Mouse (Mus musculus): ENCODE measurements at regions not wholly inside any gene's neighbourhood (a gene's known extent, or its start where the extent isn't known, plus 50 kb on each side); places are given as distances from the start of the nearest gene placed in this dataset.

DNA sequence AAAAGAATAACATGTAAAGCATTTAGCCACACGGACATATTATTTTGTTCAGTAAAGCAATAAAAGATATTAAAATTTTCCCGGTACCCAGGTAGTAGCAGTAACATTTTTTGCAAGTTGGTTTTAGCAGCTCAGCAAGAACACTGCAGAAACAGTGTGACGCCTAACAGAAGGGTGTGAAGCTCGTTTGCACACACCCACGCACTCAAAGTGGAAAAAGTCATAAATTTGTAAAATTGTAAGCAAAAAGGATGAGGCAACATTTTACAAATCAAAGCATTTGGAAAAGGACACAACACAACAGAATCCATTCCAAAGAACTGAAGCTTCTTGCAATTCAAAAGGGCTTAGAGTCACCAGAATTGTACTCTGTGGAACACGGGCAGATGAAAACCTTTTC, 1053.6 kb upstream of the Celf2 start:
- Histone ChIP-seq H3K4me3 (no peak overlapping the region), H3K9ac (replicated peaks) (no peak overlapping the region), H3K9me3 (no peaks in the 10 kb centered on the region), H3K36me3 (no peaks in the 10 kb centered on the region), H3K27me3 (no peaks in the 10 kb centered on the region), H3K27ac (replicated peaks) (no peak overlapping the region), H3K4me2 (replicated peaks) (no peak overlapping the region), H3K4me1 (no peaks in the 10 kb centered on the region)
- 79% methylated on average over 6 of the region's 6 CpGs for WGBS
- no peak for ATAC-seq (replicated peaks)

DNA sequence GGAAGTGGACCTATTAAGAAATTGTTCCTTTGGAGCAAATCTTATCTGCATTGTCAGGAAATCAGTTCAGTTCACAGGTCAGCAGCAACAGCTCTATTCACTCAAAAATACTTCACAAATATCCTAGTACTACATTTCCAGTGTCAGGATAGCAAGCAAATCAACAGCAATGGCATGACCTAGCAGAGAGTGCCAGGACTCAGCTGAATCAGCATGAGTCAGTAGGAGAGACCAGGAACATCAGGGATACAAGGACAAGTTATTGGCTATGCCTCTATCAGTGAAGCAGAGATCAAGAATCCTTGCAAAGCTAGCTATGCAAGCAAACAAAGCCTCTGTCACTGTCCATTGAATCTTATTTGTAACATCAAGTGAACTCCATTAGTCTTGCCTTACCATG, 1036.8 kb upstream of the Celf2 start:
- H3K36me3 ChIP-seq = no peaks in the 10 kb centered on the region
- no peaks in the 10 kb centered on the region for H3K27me3 ChIP-seq
- ATAC-seq (replicated peaks) = no peak
- no peaks in the 10 kb centered on the region for H3K4me1 ChIP-seq
- H3K9me3 ChIP-seq = no peaks in the 10 kb centered on the region
- H3K4me3 ChIP-seq = no peak overlapping the region
- H3K27ac ChIP-seq (replicated peaks) = no peak overlapping the region
- no peak overlapping the region for H3K4me2 ChIP-seq (replicated peaks)
- H3K9ac ChIP-seq (replicated peaks) = no peak overlapping the region

DNA sequence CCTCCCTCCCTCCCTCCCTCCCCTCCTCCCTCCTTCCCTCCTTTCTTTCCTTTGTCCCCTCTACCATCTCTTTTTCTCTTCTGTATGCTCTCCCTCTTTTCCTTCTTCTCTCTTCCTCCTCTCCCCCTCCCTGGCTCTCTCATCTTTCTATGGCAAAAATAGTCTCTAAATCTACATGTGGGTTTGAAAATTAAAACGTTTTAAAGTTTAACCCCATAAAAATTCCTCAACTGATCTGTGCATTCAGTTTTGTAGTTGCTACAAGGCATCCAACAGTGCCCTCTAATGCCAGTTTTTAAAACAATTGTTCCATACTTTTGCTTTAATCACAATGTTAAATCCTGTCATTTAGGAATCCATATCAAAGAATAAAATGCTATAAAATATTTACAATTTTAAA, 1027.5 kb upstream of the Celf2 start:
- no peaks in the 10 kb centered on the region for H3K36me3 ChIP-seq
- H3K4me1 ChIP-seq = no peaks in the 10 kb centered on the region
- H3K4me2 ChIP-seq (replicated peaks) = no peak overlapping the region
- 0 out of 2 replicates have a peak, but pooled peaks have one; percentile 51 for ATAC-seq (replicated peaks)
- no peak overlapping the region for H3K9ac ChIP-seq (replicated peaks)
- H3K27me3 ChIP-seq = no peaks in the 10 kb centered on the region
- no peaks in the 10 kb centered on the region for H3K9me3 ChIP-seq
- 15% methylated on average over 1 of the region's 1 CpGs for whole genome bisulfite sequencing
- peak overlapping the region; percentile 64 for H3K27ac ChIP-seq (replicated peaks)
- H3K4me3 ChIP-seq = no peak overlapping the region

DNA sequence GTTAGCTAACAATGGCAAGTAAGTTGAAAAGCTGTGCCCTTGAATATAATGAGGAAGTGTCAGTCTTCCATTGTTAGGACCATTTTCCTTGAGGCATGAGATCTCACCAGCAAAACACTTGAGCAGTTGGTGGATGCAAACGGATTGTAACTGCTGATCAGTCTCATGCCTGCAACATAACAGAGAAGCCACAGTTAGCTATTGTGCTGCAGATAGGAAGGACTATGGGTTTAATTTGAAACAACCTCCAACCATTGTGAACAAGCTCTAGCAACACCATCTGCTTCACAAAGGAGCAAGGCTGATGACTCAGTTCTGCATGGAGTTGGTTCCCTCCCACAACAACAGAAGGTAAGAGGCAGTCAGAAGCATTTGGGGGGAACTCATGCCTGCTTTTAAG, 989.1 kb upstream of the Celf2 start:
- 0 out of 2 replicates have a peak, but pooled peaks have one; percentile 53 for ATAC-seq (replicated peaks)
- Histone ChIP-seq H3K27me3 (no peaks in the 10 kb centered on the region), H3K36me3 (no peaks in the 10 kb centered on the region), H3K4me3 (no peak overlapping the region), H3K4me2 (replicated peaks) (no peak overlapping the region), H3K9ac (replicated peaks) (no peak overlapping the region), H3K4me1 (0 out of 2 replicates have a peak, but pooled peaks cover 3% of the 10 kb centered on the region), H3K9me3 (no peaks in the 10 kb centered on the region), H3K27ac (replicated peaks) (peak overlapping the region; percentile 76)
- WGBS = 4% methylated on average over 1 of the region's 1 CpGs

DNA sequence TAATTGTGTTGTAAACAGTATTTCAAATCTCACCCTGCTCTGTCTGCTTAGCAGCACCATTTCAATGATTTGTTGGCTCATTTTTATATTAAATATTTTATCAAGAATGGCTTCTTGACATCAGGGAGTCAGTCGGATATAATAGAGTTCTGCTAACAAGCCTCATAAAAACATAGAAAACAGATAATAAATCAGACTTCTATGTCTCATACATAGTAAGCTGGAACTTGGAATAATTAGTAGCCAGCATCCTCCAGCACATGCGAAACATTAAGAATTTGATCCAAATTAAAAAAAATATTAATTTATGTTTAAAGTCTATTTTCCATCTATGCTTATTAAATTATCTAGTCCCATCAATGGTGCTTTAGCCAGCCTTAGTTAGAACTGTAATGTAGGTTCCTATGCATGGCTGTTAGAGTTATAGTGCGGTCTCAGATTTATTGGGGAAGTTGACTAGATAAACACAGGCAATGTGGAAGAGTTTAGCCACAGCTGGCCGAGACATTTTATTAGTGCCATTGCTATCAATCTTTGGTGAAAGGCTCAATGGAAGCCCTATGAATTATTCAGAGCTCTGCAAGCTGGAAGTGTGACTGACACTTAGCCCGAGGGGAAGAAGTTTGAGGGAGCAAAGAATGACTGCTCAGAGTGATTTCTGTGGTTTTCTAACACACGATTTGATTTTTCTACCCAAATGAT, 968.6 kb upstream of the Celf2 start:
- WGBS = 58% methylated on average over 6 of the region's 6 CpGs
- Histone ChIP-seq H3K4me3 (no peak overlapping the region), H3K27ac (replicated peaks) (no peak overlapping the region), H3K9me3 (no peaks in the 10 kb centered on the region), H3K4me2 (replicated peaks) (no peak overlapping the region), H3K9ac (replicated peaks) (no peak overlapping the region), H3K4me1 (peaks cover 4% of the 10 kb centered on the region; the same call in 1 of the 2 replicates), H3K36me3 (no peaks in the 10 kb centered on the region), H3K27me3 (no peaks in the 10 kb centered on the region)
- ATAC-seq (replicated peaks) = no peak

DNA sequence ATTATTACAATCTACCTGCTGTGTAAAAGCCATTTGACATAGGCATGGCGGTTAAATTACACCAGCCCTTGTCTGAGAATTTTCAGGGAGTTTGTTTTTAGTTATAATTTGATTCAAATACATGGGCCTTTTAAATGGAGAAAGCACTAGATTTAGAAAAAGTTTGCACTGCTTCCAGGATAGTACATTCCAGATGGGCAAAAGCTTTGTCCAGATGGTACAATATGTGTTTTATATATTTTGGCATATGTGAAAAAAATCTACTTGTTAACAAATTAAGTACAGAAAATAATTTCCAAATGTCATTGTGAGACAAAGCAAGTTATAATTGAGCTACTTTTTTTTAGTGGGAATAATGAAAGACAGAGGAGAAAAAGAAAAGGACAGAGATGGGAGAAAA, 961.2 kb upstream of the Celf2 start:
- H3K9ac ChIP-seq (replicated peaks) = no peak overlapping the region
- no peak overlapping the region for H3K4me3 ChIP-seq
- H3K27ac ChIP-seq (replicated peaks) = peak overlapping the region; percentile 76
- H3K4me1 ChIP-seq = peaks cover 19% of the 10 kb centered on the region
- no peaks in the 10 kb centered on the region for H3K9me3 ChIP-seq
- ATAC-seq (replicated peaks) = no peak
- WGBS = 32% methylated on average over 1 of the region's 1 CpGs
- no peaks in the 10 kb centered on the region for H3K36me3 ChIP-seq
- no peak overlapping the region for H3K4me2 ChIP-seq (replicated peaks)
- H3K27me3 ChIP-seq = no peaks in the 10 kb centered on the region

DNA sequence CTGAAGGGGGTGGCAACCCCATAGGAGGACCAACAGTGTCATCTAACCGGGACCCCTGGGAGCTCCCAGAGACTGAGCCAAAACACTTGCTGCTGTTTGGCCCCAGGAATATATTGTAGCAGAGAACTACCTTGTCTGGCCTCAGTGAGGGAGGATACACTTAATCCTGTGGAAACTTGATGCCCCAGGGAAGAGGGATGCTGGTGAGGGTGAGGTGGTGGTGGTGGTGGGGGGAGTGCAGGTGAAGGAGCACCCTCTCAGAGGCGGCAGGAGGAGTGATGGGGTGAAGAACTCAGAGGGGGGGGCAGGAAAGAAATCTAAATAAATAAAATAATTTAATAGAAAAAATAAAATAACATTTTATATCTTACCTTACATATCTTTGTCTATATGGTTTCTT, 959.6 kb upstream of the Celf2 start:
- Histone ChIP-seq H3K9me3 (no peaks in the 10 kb centered on the region), H3K27me3 (no peaks in the 10 kb centered on the region), H3K4me2 (replicated peaks) (no peak overlapping the region), H3K4me1 (peaks cover 19% of the 10 kb centered on the region), H3K36me3 (no peaks in the 10 kb centered on the region), H3K9ac (replicated peaks) (no peak overlapping the region), H3K27ac (replicated peaks) (peak overlapping the region; percentile 92), H3K4me3 (no peak overlapping the region)
- WGBS = 64% methylated on average over 2 of the region's 2 CpGs
- ATAC-seq (replicated peaks) = no peak

DNA sequence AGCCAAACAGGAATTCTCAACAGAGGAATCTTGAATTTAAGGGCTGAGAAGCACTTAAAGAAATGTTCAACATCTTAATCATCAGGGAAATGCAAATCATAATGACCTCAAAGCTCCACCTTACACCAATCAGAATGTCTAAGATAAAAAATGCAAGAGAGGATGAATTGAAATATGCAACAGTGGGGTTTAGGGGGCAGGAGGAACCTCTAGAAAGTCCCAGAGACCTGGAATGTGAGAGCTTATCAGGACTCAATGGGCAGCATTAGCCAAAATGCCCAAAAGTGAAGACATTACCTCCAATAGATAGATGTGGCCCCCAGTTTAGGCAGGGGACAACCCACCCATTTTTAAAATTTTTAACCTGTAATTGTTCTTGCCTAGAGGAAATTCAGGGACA, 959.0 kb upstream of the Celf2 start:
- Histone ChIP-seq H3K9ac (replicated peaks) (no peak overlapping the region), H3K27ac (replicated peaks) (peak overlapping the region; percentile 92), H3K36me3 (no peaks in the 10 kb centered on the region), H3K9me3 (no peaks in the 10 kb centered on the region), H3K4me2 (replicated peaks) (no peak overlapping the region), H3K4me1 (peaks cover 19% of the 10 kb centered on the region), H3K4me3 (no peak overlapping the region), H3K27me3 (no peaks in the 10 kb centered on the region)
- no peak; the same call in 1 of the 2 replicates for ATAC-seq (replicated peaks)

DNA sequence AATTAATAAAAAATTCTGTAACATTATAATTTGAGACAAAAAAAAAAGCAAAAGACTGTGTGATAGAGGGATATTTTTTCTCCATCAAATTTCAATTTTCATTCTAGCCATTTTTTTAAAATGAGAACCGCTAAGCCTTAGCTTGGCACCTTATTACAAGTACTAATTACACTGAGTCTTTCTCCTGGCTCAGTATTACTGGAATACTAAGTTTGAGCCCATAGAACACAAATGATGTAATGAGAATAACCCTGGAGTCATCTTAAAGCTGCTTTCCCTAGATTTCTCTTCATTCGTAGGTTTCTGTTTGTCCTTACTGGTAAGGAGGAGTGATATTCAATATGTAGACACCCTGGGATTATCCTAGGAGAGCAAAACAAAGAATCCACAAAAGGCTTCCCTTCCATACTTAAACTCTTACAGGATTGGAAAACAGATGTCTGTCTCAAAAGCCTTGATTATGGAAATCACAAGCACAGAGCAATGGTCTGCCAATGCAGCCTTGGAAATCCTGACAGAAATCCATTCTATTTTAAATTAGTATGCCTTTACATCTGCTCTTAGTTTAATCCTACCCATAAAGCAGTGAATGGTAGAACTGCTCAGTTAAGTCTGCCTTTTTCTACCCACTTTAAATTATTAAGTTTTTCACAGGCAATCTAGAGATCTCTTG, 958.3 kb upstream of the Celf2 start:
- Histone ChIP-seq H3K9ac (replicated peaks) (no peak overlapping the region), H3K4me1 (peaks cover 19% of the 10 kb centered on the region), H3K36me3 (no peaks in the 10 kb centered on the region), H3K4me2 (replicated peaks) (no peak overlapping the region), H3K27ac (replicated peaks) (peak overlapping the region; percentile 92), H3K9me3 (no peaks in the 10 kb centered on the region), H3K27me3 (no peaks in the 10 kb centered on the region), H3K4me3 (no peak overlapping the region)
- ATAC-seq (replicated peaks) = peak; percentile 88
- WGBS = 13% methylated on average over 2 of the region's 2 CpGs

DNA sequence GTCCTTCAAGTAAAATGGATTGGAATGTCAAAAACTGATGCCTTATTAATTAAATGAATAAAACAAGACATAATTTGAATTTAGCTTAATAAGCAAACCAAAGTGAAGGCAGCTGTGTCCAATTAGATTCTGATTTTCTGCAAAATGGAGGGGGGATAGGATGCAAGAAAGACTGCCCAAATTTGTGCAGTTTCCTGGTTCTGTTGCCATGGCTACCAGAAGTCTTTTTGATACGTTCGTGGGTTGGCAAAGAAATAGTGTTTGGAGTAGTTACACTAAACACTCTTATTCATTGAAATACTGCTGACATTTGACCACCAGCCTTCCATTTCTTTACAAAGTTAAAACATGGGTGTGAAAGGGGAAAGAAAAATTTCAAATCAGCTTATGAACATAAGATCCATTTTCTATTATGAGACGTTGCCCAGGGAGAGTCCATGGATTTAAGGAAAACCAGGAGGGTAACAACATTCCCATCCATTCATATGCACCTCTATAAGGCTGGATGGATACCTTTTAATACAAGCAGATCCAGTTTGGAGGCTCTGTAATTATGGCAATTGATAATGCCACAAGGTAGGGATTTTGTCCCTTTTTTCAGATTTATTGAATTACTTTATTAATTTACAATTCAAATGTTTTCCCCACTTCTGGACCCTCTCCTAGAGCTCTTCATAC, 943.3 kb upstream of the Celf2 start:
- no peak overlapping the region for H3K4me2 ChIP-seq (replicated peaks)
- no peaks in the 10 kb centered on the region for H3K27me3 ChIP-seq
- H3K4me3 ChIP-seq = no peak overlapping the region
- H3K9me3 ChIP-seq = no peaks in the 10 kb centered on the region
- WGBS = 11% methylated on average over 3 of the region's 3 CpGs
- no peak overlapping the region for H3K9ac ChIP-seq (replicated peaks)
- ATAC-seq (replicated peaks) = peak; percentile 84
- peaks cover 9% of the 10 kb centered on the region for H3K4me1 ChIP-seq
- H3K27ac ChIP-seq (replicated peaks) = peak overlapping the region; percentile 39; the same call in 1 of the 2 replicates
- H3K36me3 ChIP-seq = no peaks in the 10 kb centered on the region

DNA sequence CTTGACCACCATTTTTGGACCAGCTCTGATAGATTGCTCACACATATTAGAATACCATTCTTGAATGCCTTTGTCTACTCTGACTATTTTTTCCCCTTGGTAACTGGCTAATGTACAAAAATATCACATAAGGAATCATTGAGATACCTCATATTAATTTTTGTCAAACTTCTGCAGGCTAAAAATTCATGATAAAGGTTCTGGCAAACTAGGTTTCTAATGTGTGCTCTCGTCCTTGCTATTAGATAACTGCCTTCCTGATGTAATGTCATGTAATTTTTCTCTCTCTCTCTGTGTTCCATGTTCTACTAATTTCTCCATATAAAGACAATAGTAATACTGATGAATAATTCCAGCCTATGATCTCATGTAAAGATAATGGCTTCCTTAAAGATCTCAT, 931.9 kb upstream of the Celf2 start:
- ATAC-seq (replicated peaks) = no peak

DNA sequence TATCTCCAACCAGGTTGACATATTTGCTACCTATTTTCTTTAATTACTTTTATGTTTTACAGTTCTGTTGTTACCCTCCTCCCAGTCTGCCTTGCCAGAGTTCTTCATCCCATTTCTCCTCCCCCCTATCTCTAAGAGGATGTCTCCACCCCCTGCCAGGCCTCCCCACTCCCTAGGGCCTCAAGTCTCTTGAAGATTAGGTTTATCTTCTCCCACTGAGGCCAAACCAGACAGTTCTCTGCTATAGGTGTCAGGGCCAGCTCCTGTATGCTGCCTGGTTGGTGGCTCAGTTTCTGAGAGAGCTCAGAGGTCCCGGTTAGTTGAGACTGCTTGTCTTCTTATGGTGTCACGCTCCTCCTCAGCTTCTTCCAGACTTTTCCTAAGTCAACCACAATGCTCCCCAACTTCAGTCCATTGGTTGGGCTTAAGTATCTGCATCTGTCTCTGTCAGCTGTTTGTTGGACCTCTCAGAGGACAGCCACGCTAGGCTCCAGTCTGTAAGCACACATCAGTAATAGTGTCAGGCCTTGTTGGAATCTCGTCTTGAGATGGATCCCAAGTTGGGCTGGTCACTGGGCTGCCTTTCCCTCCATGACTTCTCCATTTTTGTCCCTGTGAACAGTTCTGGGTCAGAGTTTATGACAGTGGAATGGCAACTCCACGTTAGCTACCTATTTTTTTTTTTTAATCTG, 920.4 kb upstream of the Celf2 start:
- Histone ChIP-seq H3K27me3 (no peaks in the 10 kb centered on the region), H3K9me3 (no peaks in the 10 kb centered on the region), H3K4me1 (no peaks in the 10 kb centered on the region), H3K36me3 (no peaks in the 10 kb centered on the region), H3K4me2 (replicated peaks) (no peak overlapping the region), H3K9ac (replicated peaks) (no peak overlapping the region), H3K4me3 (no peak overlapping the region), H3K27ac (replicated peaks) (no peak overlapping the region)
- no peak for ATAC-seq (replicated peaks)
- 85% methylated on average over 5 of the region's 5 CpGs for WGBS

More for the DNA sequence above, 931.9 kb upstream of the Celf2 start:
- H3K36me3 ChIP-seq = no peaks in the 10 kb centered on the region
- H3K9me3 ChIP-seq = no peaks in the 10 kb centered on the region
- no peak overlapping the region for H3K4me3 ChIP-seq
- no peak overlapping the region for H3K27ac ChIP-seq (replicated peaks)
- no peaks in the 10 kb centered on the region for H3K27me3 ChIP-seq
- no peak overlapping the region for H3K4me2 ChIP-seq (replicated peaks)
- H3K4me1 ChIP-seq = no peaks in the 10 kb centered on the region
- H3K9ac ChIP-seq (replicated peaks) = no peak overlapping the region
- 90% methylated on average over 1 of the region's 1 CpGs for WGBS

Data from forebrain, embryonic 15.5 days (tissue).